Mouse (Mus musculus) activated CD4-positive, CD25-positive, alpha-beta regulatory T cell, adult 4 months (primary cell): ENCODE measurements around the gene Ctnnb1. TPM values are rescaled to one million over a fixed set of nuclear protein-coding genes. Genes with fewer than 3 reads are reported as not detected.

Experiments used
- ATAC-seq: one replicate; pipeline ENCODE4 v1.8.0; 2017
- polyA plus RNA-seq, 2 experiments: library from polyadenylated mRNA; unstranded; fragments of 100-300 nt; shearing (Covaris generic); gene quantifications; one replicate each; pipeline ENCODE4 v1.2.1; 2017

Ctnnb1 gene
- polyA plus RNA-seq, 2 experiments from 2014 or later: 72.8 to 83.1 TPM

- ATAC-seq: no peak
Observed at GRCm38 (mm10) chr9:121001681-121002540, 72.9 kb downstream of the Ctnnb1 start.

GRCm38 (mm10) chr9:121005961-121006360, 76.9 kb downstream of the Ctnnb1 start:
- no peak for ATAC-seq
